Mouse (Mus musculus) forebrain, embryonic 13.5 days (tissue): ENCODE data around the gene Pwwp2a. TPM values are rescaled to one million over a fixed set of nuclear protein-coding genes. Genes with fewer than 3 reads are reported as not detected.

ENCODE experiments used
- polyA plus RNA-seq: library from polyadenylated mRNA; unstranded; fragments of >200 nt; fragmentation: Nextera tagmentation; extraction: Ambion mirVana; gene quantifications from 2 replicates; pipeline ENCODE4 v1.2.1, GENCODE M21; 2015

Gene Pwwp2a
- polyA plus RNA-seq, 1 experiment from 2014 or later = 28.4 TPM

Other genes with a start within 250 kb of the Pwwp2a start
- 68.4 and 72.8 TPM in 2 replicates for gene Slu7, start 248.3 kb upstream of the Pwwp2a start, polyA plus RNA-seq
- gene C1qtnf2, start 207.7 kb upstream of the Pwwp2a start, polyA plus RNA-seq = 2.2 and 2.6 TPM in 2 replicates
- 13.9 and 15.1 TPM in 2 replicates for gene Ccnjl, start 153.2 kb upstream of the Pwwp2a start, polyA plus RNA-seq
- 4.8 TPM in 2 replicates for gene 4933415A04Rik, start 95.0 kb upstream of the Pwwp2a start, polyA plus RNA-seq
- gene Fabp6, start 80.5 kb upstream of the Pwwp2a start, polyA plus RNA-seq = not detected in 2 replicates
- gene Ttc1, start 66.0 kb downstream of the Pwwp2a start, polyA plus RNA-seq = 80.6 and 89.7 TPM in 2 replicates
- 0.28 and 0.38 TPM in 2 replicates for gene Adra1b, start 219.2 kb downstream of the Pwwp2a start, polyA plus RNA-seq